Mouse (Mus musculus) naive thymus-derived CD4-positive, alpha-beta T cell, adult 2 months (primary cell): ENCODE data around the gene Ankrd44.

Experiments
- DNase-seq: peaks from one replicate; pipeline ENCODE4 v3.0.0-alpha.2; 2011; ENCODE audit warnings: low read depth

Gene Ankrd44

DNA sequence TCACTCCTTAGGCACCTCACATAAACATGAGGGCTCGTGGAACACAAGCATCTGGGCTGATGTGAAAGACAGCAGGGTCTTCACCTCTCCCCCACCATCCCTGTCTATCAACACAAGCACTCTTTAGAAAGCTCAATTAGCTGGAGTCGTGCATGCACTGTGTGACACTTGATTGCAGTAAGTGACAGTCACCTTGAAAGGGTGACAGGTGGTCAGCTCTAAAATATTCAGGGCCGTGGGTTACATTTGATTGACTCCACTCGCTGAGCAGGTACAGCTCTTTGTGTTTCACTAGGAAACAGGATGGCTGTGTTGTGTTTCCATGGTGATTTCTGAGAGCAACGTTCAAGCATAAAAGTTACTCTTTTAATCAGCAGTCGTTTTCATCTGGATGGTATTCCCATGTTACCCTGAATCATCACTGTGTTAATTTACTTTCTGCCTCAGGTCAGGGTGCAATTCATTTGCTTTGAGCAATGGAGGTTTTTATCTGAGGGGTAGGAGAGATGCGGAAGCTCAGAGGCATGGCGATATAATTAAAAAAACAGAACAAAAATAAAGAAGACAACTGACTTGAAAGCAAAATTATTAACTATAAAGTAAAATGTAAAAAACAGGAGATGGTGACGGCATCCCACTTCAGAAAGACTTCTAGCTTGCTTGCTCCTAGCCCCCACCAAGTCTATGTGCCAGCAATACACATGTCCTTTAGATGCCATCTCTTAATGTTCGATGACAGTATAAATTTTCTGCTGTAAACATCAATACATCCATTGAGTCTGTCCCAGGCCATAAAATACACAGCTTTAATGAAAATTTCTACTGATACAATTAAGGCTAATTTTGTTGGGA is 218.9 kb downstream of the Ankrd44 start:
- DNase-seq = no peak

- peak; percentile 58 for DNase-seq
These were observed 219.6 kb downstream of the Ankrd44 start for GRCm38 (mm10) chr1:54706621-54707020.

DNA sequence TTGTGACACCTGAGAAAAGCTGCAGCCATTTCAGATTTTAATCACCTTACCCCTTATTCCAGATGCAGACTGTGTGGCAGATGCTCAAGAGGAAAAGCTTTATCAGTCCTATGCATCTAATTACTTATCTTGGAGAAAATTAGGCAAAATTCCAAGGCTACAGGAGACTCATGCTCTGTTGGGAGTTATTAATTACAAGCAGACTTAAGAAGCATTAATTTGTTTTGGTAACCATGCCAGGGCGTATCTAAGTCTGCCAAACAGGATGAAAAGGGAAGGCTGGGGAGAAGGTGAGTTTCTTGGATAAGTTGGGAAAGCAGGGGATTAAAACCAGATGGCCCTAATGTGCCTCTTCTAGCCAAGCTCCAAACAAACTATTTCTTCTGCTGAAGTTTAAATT is 222.7 kb downstream of the Ankrd44 start:
- no peak for DNase-seq

GRCm38 (mm10) chr1:54702918-54703317 is 223.3 kb downstream of the Ankrd44 start:
- no peak for DNase-seq

- no peak for DNase-seq
These were observed 230.8 kb downstream of the Ankrd44 start for GRCm38 (mm10) chr1:54695396-54695795.

- no peak for DNase-seq
These were observed 234.4 kb downstream of the Ankrd44 start for GRCm38 (mm10) chr1:54691824-54692223.

GRCm38 (mm10) chr1:54690291-54690965 is 235.8 kb downstream of the Ankrd44 start:
- DNase-seq = no peak

- no peak for DNase-seq
These were observed 237.7 kb downstream of the Ankrd44 start for GRCm38 (mm10) chr1:54688441-54688840.

- no peak for DNase-seq
These were observed 241.9 kb downstream of the Ankrd44 start for GRCm38 (mm10) chr1:54684316-54684715.

DNA sequence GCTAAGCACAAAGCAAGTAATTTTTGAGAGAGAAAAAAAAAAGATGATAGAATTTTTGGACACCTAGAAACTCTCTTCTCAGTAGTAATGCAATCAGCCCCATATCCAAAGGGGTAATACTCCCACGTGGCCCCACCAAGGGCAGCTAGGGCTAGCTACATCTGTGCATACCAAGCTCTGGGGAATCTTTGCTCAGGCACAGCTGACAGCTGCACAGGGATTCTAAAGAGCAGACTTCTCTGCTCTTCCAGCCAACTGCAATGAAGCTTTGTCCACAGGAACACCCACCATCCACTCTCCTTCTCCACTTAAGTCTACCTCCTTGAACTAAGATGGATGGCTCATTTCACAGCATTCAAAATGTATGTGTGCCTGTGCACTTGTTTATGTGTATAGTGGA is 246.6 kb downstream of the Ankrd44 start:
- DNase-seq = no peak

GRCm38 (mm10) chr1:54678037-54678436 is 248.2 kb downstream of the Ankrd44 start:
- no peak for DNase-seq

GRCm38 (mm10) chr1:54675478-54675877 is 250.7 kb downstream of the Ankrd44 start:
- DNase-seq = no peak

- DNase-seq = no peak
These were observed 258.2 kb downstream of the Ankrd44 start for GRCm38 (mm10) chr1:54667991-54668390.

- peak; percentile 83 for DNase-seq
These were observed 260.4 kb downstream of the Ankrd44 start for GRCm38 (mm10) chr1:54665582-54666405.

DNA sequence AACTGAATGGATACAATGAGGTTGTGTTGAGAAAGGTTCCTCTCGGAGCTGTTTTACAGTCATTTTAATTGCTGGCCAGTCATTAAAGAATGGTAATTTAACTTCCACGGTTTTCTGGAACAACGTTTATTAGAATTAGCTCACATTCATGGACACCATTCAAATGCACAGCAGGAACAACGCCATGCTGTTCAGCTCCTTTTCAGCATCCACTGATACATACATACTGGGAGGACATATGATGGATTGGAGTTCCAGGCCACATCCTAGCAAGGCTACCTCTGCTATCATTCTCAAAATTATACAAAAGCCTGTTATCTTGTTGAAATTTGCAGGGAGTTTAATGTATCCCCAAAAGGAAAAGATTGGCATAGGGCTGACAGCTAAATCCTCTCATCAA is 261.1 kb downstream of the Ankrd44 start:
- DNase-seq = no peak

DNA sequence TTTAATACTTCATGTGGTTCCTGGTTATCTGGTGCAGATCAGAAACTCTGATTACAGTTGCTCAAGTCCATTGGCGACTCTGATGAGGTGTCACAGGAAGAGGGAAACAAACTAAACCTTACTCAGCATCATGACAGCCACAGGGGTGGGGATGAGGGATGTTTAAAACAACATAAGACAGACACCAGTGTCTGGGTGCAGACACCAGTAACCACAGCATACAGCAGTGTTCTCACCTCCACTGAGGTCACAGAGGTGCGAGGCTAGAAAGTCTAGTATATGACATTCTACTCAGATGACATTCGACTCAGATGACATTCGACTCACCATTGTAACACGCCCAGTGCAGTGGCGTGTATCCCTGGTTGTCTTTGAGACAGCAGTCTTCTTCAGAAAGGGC is 265.5 kb downstream of the Ankrd44 start:
- peak; percentile 25 for DNase-seq

DNA sequence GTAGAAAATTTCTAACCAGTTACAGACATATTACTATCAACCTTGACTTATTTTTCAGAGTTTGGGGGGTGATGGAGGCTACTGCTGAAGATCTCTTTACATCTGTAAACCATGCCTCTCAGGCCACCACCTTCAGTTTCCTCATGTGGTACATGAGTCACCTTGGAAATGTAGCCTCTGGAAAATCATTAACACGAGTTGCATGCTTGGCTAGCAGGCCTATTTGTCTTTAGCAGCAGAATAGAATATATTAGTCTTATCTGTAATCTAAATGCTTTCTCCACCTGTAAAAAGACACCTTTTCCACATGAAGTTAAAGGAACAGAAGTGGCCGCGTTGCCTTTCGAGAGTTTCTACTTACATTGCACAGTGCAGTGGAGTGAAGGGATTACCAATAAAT is 267.6 kb downstream of the Ankrd44 start:
- no peak for DNase-seq

- no peak for DNase-seq
These were observed 277.9 kb downstream of the Ankrd44 start for GRCm38 (mm10) chr1:54648237-54648636.

DNA sequence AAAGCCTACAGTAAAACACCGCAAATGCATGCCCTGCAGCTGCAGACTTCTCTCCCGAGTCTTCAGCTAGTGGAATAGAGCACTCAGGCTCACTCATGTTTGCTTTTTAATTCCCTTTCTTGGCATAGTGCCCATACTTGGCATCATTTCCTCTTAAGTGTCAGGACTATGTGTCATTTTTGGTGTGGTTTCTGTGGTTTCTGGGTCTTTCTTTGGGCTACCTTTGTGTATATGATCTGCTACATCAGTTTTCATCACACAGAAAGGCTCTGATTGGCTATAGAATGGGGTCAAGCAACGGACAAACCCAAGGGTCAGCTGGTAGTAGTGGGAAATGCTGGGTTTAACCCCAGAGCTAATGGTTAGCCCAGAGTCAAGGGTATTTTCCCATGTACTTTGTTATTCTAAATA is 278.8 kb downstream of the Ankrd44 start:
- peak; percentile 82 for DNase-seq

GRCm38 (mm10) chr1:54640184-54640795 is 285.9 kb downstream of the Ankrd44 start:
- no peak for DNase-seq

GRCm38 (mm10) chr1:54639506-54640078 is 286.6 kb downstream of the Ankrd44 start:
- no peak for DNase-seq

DNA sequence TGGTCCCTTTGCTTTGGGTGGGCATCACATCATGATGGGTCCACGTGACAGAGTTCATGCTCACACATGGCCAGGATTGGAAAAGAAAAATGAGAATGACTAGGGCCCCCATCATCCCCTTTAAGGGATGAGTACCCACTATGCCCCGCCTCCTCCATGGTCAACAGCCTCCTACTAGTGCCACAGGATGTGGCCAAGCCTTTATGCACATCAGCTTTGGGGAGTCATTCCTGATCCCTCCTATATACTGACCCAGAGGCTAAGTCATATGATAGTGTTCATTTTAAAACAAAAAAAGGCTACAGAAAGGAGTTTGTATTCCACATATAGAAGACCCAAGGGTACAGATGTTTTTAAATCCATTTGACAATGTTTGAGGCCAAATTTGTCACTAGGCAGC is 287.1 kb downstream of the Ankrd44 start:
- DNase-seq = no peak
